Mouse (Mus musculus) stomach, postnatal 0 days (tissue): ENCODE measurements around the gene Mfrp. TPM values are rescaled to one million over a fixed set of nuclear protein-coding genes. Genes with fewer than 3 reads are reported as not detected.

Source experiments
- ATAC-seq: fragments of 200-750 bp; cut with Nextera tagmentation; 2 replicates; pipeline ENCODE4 v1.8.0; 2017; ENCODE audit not compliant: low FRiP score, low TSS enrichment
- DNase-seq: peaks from one replicate; pipeline ENCODE4 v3.0.0-alpha.2; 2016; ENCODE audit warnings: low spot score
- H3K27ac ChIP-seq: fragments of 300-500 bp; sonication (generic); replicated peaks from 2 replicates; pipeline ENCODE4 v1.5.1; 2014; ENCODE audit warnings: mild to moderate bottlenecking, control low read depth
- H3K27me3 ChIP-seq: fragments of 300-500 bp; sonication (generic); 2 replicates; pipeline ENCODE4 v1.6.1; 2014; ENCODE audit warnings: low read length; ENCODE audit not compliant: control insufficient read depth, insufficient read depth
- H3K36me3 ChIP-seq: fragments of 300-500 bp; sonication (generic); 2 replicates; pipeline ENCODE4 v1.6.1; 2014; ENCODE audit warnings: low read length, mixed read lengths; ENCODE audit not compliant: control insufficient read depth, insufficient read depth
- H3K4me1 ChIP-seq: fragments of 300-500 bp; sonication (generic); replicated peaks from 2 replicates; pipeline ENCODE4 v1.6.1; 2014; ENCODE audit warnings: antibody characterized with exemption; ENCODE audit not compliant: control insufficient read depth, insufficient read depth
- H3K4me2 ChIP-seq: fragments of 300-500 bp; sonication (generic); replicated peaks from 2 replicates; pipeline ENCODE4 v1.6.1; 2014; ENCODE audit warnings: low read depth, mild to moderate bottlenecking, control low read depth, moderate library complexity
- H3K4me3 ChIP-seq: fragments of 300-500 bp; sonication (generic); 2 replicates; pipeline ENCODE4 v1.5.1; 2014; ENCODE audit warnings: low read depth, low read length, control low read depth
- H3K9ac ChIP-seq: fragments of 300-500 bp; sonication (generic); 2 replicates; pipeline ENCODE4 v1.6.1; 2014; ENCODE audit warnings: mild to moderate bottlenecking, low read length, control low read depth, mixed read lengths
- H3K9me3 ChIP-seq: fragments of 300-500 bp; sonication (generic); 2 replicates; pipeline ENCODE4 v1.6.1; 2016; ENCODE audit warnings: low read length; ENCODE audit not compliant: control insufficient read depth
- CTCF ChIP-seq: IDR thresholded peaks from 2 replicates; pipeline ENCODE4 v1.5.1; 2016; ENCODE audit warnings: antibody characterized with exemption, low read depth, mild to moderate bottlenecking, moderate library complexity
- EP300 ChIP-seq: optimal IDR thresholded peaks from 2 replicates; pipeline ENCODE3; 2016; ENCODE audit warnings: antibody characterized with exemption
- WGBS: fragments of 180-500 bp; shearing (Covaris S2); extraction: QIAGEN DNeasy Blood & Tissue Kit; methylation state at CpG from one replicate; pipeline ENCODE4 v1.1.7; 2014; 5-methylcytosine and 5-hydroxymethylcytosine counted together
- polyA plus RNA-seq: library from polyadenylated mRNA; unstranded; fragments of >200 nt; fragmentation: Nextera tagmentation; extraction: Ambion mirVana; gene quantifications from 2 replicates; pipeline ENCODE4 v1.2.1, GENCODE M21; 2015

Gene Mfrp
- polyA plus RNA-seq, 1 experiment from 2014 or later = not detected

- Histone ChIP-seq H3K36me3 (no peaks in the 10 kb centered on the region), H3K4me2 (peak overlapping the region; percentile 64), H3K4me3 (no peak overlapping the region; the same call in 1 of the 2 replicates), H3K9me3 (no peaks in the 10 kb centered on the region), H3K27me3 (no peaks in the 10 kb centered on the region), H3K4me1 (peaks cover 8% of the 10 kb centered on the region), H3K9ac (peak overlapping the region; percentile 68), H3K27ac (peak overlapping the region; percentile 93)
- peak; percentile 4; the same call in 1 of the 2 replicates for ATAC-seq
- WGBS = 25% methylated on average over 19 of the region's 19 CpGs
- no peak for DNase-seq
- TF ChIP-seq CTCF = no peak
Measured at GRCm38 (mm10) chr9:44130581-44131275, 29.2 kb downstream of the Mfrp start.

DNA sequence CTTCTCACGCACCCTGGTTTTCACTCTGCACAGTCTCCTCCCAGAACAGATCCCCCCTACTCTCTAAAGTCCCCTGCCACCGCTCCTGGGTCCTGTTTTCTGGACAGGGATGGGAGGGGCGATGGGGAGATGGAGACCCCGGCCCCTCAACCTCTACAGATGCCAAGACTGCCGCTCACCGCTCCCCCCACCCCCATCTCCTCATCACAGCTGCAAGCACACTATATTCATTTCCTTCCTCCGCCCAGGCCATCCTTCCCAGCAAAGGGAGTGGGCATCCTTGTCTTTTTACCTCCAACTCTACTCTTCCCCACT, 29.7 kb downstream of the Mfrp start:
- no peak overlapping the region for H3K9ac ChIP-seq
- H3K4me1 ChIP-seq = peaks cover 8% of the 10 kb centered on the region
- H3K4me3 ChIP-seq = no peak overlapping the region
- H3K4me2 ChIP-seq = no peak overlapping the region
- 0 out of 2 replicates have a peak, but pooled peaks have one; percentile 6 for ATAC-seq
- no peak for TF ChIP-seq CTCF
- TF ChIP-seq EP300 = no peak
- no peaks in the 10 kb centered on the region for H3K36me3 ChIP-seq
- peak overlapping the region; percentile 93 for H3K27ac ChIP-seq
- H3K9me3 ChIP-seq = no peaks in the 10 kb centered on the region
- H3K27me3 ChIP-seq = no peaks in the 10 kb centered on the region
- DNase-seq = no peak
- 46% methylated on average over 7 of the region's 7 CpGs for WGBS

- no peaks in the 10 kb centered on the region for H3K9me3 ChIP-seq
- no peak overlapping the region for H3K4me3 ChIP-seq
- no peaks in the 10 kb centered on the region; the same call in 1 of the 2 replicates for H3K36me3 ChIP-seq
- no peak overlapping the region for H3K4me2 ChIP-seq
- H3K27me3 ChIP-seq = no peaks in the 10 kb centered on the region
- 59% methylated on average over 5 of the region's 5 CpGs for WGBS
- no peak overlapping the region for H3K9ac ChIP-seq
- TF ChIP-seq CTCF (no peak), EP300 (no peak)
- no peak for ATAC-seq
- H3K4me1 ChIP-seq = peaks cover 10% of the 10 kb centered on the region
- H3K27ac ChIP-seq = no peak overlapping the region
- no peak for DNase-seq
Measured at GRCm38 (mm10) chr9:44132200-44132599, 30.7 kb downstream of the Mfrp start.

- WGBS = 27% methylated on average over 2 of the region's 2 CpGs
- TF ChIP-seq CTCF = no peak
- no peak for TF ChIP-seq EP300
- Histone ChIP-seq H3K4me3 (peak overlapping the region; percentile 65), H3K4me2 (peak overlapping the region; percentile 66), H3K9ac (peak overlapping the region; percentile 35), H3K9me3 (no peaks in the 10 kb centered on the region), H3K4me1 (peaks cover 10% of the 10 kb centered on the region), H3K27me3 (no peaks in the 10 kb centered on the region), H3K27ac (peak overlapping the region; percentile 91), H3K36me3 (no peaks in the 10 kb centered on the region; the same call in 1 of the 2 replicates)
- DNase-seq (no peak), ATAC-seq (no peak)
Measured at GRCm38 (mm10) chr9:44133287-44133686, 31.8 kb downstream of the Mfrp start.

- WGBS = 1% methylated on average over 54 of the region's 55 CpGs
- Histone ChIP-seq H3K4me3 (peak within 1 kb of the TSS; percentile 65), H3K27ac (peak within 1 kb of the TSS; percentile 91), H3K9ac (peak within 1 kb of the TSS; percentile 75), H3K36me3 (no peaks in the 10 kb centered on the region; the same call in 1 of the 2 replicates), H3K4me2 (peak within 1 kb of the TSS; percentile 66), H3K9me3 (no peaks in the 10 kb centered on the region), H3K27me3 (no peaks in the 10 kb centered on the region), H3K4me1 (peaks cover 10% of the 10 kb centered on the region)
- ATAC-seq (peak; percentile 51), DNase-seq (peak; percentile 79)
- TF ChIP-seq CTCF (0 out of 2 replicates have a peak, but pooled peaks have one; percentile 6), EP300 (no peak)
Measured at GRCm38 (mm10) chr9:44134101-44134850, 32.7 kb downstream of the Mfrp start, which contains the start of gene Mcam. Mcam (plus strand) TSS chr9:44134469.
